Mouse (Mus musculus) embryonic facial prominence, embryonic 13.5 days (tissue): ENCODE data around the gene Stac2. TPM values are rescaled to one million over a fixed set of nuclear protein-coding genes. Genes with fewer than 3 reads are reported as not detected.

Source experiments
- ATAC-seq: fragments of 200-750 bp; cut with Nextera tagmentation; 2 replicates; pipeline ENCODE4 v1.8.0; 2017; ENCODE audit warnings: low read depth; ENCODE audit not compliant: insufficient number of reproducible peaks, insufficient read depth, low FRiP score, low TSS enrichment
- H3K27ac ChIP-seq: fragments of 300-500 bp; sonication (generic); 2 replicates; pipeline ENCODE4 v1.5.1; 2015; ENCODE audit warnings: moderate library complexity, mild to moderate bottlenecking, inconsistent platforms
- H3K27me3 ChIP-seq: fragments of 300-500 bp; sonication (generic); 2 replicates; pipeline ENCODE4 v1.6.1; 2015; ENCODE audit warnings: mild to moderate bottlenecking, inconsistent platforms
- H3K36me3 ChIP-seq: fragments of 300-500 bp; sonication (generic); 2 replicates; pipeline ENCODE4 v1.6.1; 2015; ENCODE audit warnings: mild to moderate bottlenecking, inconsistent platforms
- H3K4me1 ChIP-seq: fragments of 300-500 bp; sonication (generic); 2 replicates; pipeline ENCODE4 v1.6.1; 2015; ENCODE audit warnings: inconsistent platforms
- H3K4me2 ChIP-seq: fragments of 300-500 bp; sonication (generic); 2 replicates; pipeline ENCODE4 v1.6.1; 2015; ENCODE audit warnings: moderate library complexity, mild to moderate bottlenecking, inconsistent platforms
- H3K4me3 ChIP-seq: fragments of 300-500 bp; sonication (generic); 2 replicates; pipeline ENCODE4 v1.5.1; 2015; ENCODE audit warnings: mild to moderate bottlenecking, inconsistent platforms
- H3K9ac ChIP-seq: fragments of 300-500 bp; sonication (generic); 2 replicates; pipeline ENCODE4 v1.6.1; 2015; ENCODE audit warnings: mild to moderate bottlenecking, inconsistent platforms
- H3K9me3 ChIP-seq: fragments of 300-500 bp; sonication (generic); 2 replicates; pipeline ENCODE4 v1.6.1; 2016; ENCODE audit warnings: inconsistent platforms
- WGBS: fragments of 180-500 bp; shearing (Covaris S2); methylation state at CpG from one replicate; pipeline ENCODE4 v1.1.7; 2015; ENCODE audit warnings: mixed read lengths; 5-methylcytosine and 5-hydroxymethylcytosine counted together
- polyA plus RNA-seq: library from polyadenylated mRNA; unstranded; fragments of >200 nt; fragmentation: Nextera tagmentation; extraction: Ambion mirVana; gene quantifications from 2 replicates; pipeline ENCODE4 v1.2.1, GENCODE M21; 2015

Stac2 gene
- polyA plus RNA-seq, 1 experiment from 2014 or later = 0.65 TPM

DNA sequence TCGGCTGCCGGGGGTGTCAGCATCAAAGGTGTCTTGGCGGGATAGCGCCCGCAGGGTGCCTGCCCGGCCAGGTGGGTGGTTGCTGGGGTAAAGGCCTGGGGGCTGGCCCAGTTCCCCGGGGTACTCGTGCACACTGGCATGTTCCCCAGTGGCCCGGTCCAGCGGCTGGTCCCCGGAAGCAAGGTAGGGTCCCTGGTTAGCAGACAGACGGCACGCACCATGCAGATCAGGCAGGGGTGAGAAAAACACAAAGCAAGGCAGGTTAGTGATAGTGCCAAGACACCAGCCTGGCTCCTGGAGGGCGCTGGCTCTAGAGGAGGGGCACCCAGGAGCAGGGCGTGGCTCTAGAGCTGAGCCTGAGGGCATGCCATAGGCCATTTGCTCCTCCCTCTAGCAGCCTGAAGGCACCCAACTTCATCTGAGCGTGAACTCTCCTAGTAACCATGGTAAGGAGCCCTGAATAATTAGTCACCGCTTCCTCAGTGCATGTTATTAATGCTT, 50.0 kb downstream of the Stac2 start:
- no peak for ATAC-seq
- Histone ChIP-seq H3K4me1 (peaks cover 33% of the 10 kb centered on the region), H3K9me3 (no peaks in the 10 kb centered on the region), H3K4me2 (0 out of 2 replicates have a peak overlapping the region, but pooled peaks have one; percentile 14), H3K27me3 (peaks cover 14% of the 10 kb centered on the region), H3K27ac (no peak overlapping the region), H3K4me3 (no peak overlapping the region), H3K9ac (peak overlapping the region; percentile 51; the same call in 1 of the 2 replicates), H3K36me3 (peaks cover 51% of the 10 kb centered on the region)
- WGBS = 44% methylated on average over 17 of the region's 17 CpGs

DNA sequence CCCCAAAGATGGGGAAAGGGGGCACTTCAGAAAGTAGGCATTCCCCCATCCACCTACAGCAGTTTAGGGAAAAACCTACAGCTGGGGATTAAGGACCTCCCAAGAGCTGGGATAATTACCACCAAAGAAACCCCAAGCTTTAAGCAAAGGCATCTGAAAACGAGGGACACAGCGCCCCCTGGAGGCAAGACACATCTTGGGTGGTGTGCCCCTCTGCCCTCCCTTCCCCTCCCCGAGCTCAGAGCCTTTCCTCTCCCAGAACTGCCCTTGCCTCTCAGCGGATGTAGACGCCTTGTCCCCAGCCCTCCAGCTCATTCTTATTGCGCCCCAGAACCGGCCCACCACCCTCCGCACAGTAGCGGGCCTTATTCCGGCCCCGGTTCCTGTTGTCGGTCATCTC, 50.6 kb downstream of the Stac2 start:
- 14% methylated on average over 12 of the region's 12 CpGs for WGBS
- no peak for ATAC-seq
- Histone ChIP-seq H3K4me1 (peaks cover 33% of the 10 kb centered on the region), H3K27ac (no peak overlapping the region), H3K9me3 (no peaks in the 10 kb centered on the region), H3K4me3 (no peak overlapping the region), H3K4me2 (peak overlapping the region; percentile 14; the same call in 1 of the 2 replicates), H3K27me3 (peaks cover 14% of the 10 kb centered on the region), H3K9ac (peak overlapping the region; percentile 51; the same call in 1 of the 2 replicates), H3K36me3 (peaks cover 45% of the 10 kb centered on the region)

DNA sequence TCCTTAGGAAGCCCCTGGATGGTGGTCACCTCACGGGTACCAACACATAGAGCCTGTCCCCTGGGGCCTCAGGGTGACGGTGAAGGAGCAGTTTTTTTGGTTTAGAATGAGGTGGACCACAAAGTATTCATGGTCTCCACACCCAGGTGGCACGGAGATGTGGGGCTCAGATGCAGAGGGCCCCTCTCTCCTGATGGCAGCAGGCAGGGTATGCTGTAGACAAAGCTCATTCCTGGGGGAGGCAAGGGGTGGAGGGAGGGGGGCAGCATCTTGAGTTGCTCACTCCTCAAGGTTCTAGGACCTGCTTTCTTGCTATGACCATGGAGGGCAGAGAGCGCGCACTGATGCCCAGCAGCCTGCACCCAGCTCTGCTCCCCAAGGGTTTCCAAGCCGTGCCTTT, 51.3 kb downstream of the Stac2 start:
- Histone ChIP-seq H3K9ac (0 out of 2 replicates have a peak overlapping the region, but pooled peaks have one; percentile 21), H3K27me3 (peaks cover 14% of the 10 kb centered on the region), H3K36me3 (peaks cover 39% of the 10 kb centered on the region), H3K4me3 (no peak overlapping the region), H3K9me3 (no peaks in the 10 kb centered on the region), H3K4me1 (peaks cover 33% of the 10 kb centered on the region), H3K4me2 (no peak overlapping the region), H3K27ac (no peak overlapping the region)
- ATAC-seq = no peak
- 58% methylated on average over 6 of the region's 6 CpGs for WGBS

DNA sequence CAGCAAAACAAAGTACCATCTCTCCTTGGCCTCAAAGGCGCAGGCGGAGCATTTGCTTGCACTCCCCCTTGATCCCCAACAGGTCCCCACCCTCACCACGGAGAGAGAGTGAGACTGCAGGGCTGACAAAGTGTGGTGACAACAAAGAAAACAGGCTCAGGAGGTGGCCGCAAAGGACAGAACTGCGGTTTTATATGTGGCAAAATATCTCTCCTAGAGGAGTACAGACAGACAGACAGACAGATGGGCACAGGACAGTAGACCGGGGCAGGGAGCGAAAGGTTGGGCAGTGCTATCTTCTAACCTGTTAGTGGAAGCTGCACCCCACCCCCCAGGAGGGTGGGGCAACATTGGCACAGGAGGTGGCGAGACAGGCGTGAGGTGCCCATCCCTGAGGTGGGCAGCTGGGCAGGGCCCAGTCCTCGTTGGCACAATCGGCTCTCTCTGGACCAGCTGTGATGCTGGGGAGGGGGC, 51.9 kb downstream of the Stac2 start:
- WGBS = 38% methylated on average over 11 of the region's 11 CpGs
- Histone ChIP-seq H3K9me3 (no peaks in the 10 kb centered on the region), H3K9ac (0 out of 2 replicates have a peak overlapping the region, but pooled peaks have one; percentile 28), H3K27me3 (peaks cover 14% of the 10 kb centered on the region), H3K4me2 (no peak overlapping the region), H3K4me3 (no peak overlapping the region), H3K4me1 (peaks cover 33% of the 10 kb centered on the region), H3K36me3 (peaks cover 33% of the 10 kb centered on the region), H3K27ac (no peak overlapping the region)
- no peak for ATAC-seq

DNA sequence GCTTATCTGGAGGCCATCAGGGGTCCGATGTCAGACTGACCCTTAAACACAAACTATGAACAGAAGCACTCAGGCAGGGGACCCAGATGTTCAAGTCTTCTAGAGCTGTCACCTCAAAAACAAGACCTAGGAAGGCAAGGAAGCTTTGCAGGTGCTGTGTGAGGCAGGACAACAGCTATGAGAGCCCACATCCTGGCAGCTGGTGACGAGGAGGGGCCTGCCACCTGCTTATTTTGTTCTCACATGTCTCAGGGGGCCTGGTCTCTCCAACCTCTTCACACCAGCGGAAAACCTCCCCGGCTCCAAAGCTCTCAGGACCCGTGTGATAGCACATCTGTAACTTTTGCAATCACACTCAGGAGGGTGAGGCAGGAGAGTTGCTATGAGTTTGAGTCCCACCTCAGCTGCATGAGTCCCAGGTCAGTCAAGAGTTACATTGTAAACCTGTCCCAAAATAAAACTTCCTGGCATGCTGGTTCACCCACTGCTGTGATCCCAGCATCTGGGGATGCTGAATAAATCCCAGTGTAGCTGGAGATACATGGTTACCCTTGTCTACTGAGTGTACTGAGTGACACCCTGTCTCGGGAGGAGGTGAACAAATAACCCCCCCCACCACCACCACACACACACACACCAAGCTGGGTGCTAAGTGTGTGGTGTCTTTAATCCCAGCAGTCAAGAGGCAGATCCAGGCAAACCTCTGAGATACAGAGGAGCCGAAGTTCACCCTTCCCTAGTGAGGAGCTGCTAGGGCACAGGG, 52.7 kb downstream of the Stac2 start:
- Histone ChIP-seq H3K4me3 (no peak overlapping the region), H3K9ac (no peak overlapping the region), H3K36me3 (peaks cover 25% of the 10 kb centered on the region), H3K4me1 (peaks cover 33% of the 10 kb centered on the region), H3K4me2 (no peak overlapping the region), H3K27me3 (peaks cover 14% of the 10 kb centered on the region), H3K27ac (no peak overlapping the region), H3K9me3 (no peaks in the 10 kb centered on the region)
- WGBS = 48% methylated on average over 7 of the region's 7 CpGs
- no peak for ATAC-seq

DNA sequence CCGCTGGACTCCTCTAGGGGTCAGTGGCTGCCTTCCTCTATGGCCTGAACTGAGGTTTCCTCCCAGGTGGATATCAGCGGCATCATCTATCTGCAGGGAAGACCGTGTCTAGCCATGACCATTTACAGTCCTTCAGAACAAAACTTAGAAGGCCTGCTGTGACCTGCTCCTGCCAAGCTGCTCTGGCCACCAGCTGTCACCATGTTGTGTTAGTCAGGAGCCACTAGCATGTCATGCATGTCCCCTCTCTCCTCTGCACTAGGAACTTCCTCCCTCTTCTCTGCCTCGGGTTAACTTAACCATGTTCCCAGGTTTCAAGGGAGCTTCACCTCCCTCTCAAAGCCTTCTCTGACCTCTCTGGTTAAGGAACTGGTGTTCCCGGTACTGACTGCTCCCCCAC, 53.5 kb downstream of the Stac2 start:
- H3K27ac ChIP-seq = no peak overlapping the region
- no peak overlapping the region for H3K4me3 ChIP-seq
- no peak for ATAC-seq
- H3K36me3 ChIP-seq = peaks cover 17% of the 10 kb centered on the region
- no peak overlapping the region for H3K4me2 ChIP-seq
- 66% methylated on average over 5 of the region's 5 CpGs for WGBS
- H3K4me1 ChIP-seq = peaks cover 38% of the 10 kb centered on the region
- no peak overlapping the region for H3K9ac ChIP-seq
- no peaks in the 10 kb centered on the region for H3K9me3 ChIP-seq
- H3K27me3 ChIP-seq = peaks cover 14% of the 10 kb centered on the region

DNA sequence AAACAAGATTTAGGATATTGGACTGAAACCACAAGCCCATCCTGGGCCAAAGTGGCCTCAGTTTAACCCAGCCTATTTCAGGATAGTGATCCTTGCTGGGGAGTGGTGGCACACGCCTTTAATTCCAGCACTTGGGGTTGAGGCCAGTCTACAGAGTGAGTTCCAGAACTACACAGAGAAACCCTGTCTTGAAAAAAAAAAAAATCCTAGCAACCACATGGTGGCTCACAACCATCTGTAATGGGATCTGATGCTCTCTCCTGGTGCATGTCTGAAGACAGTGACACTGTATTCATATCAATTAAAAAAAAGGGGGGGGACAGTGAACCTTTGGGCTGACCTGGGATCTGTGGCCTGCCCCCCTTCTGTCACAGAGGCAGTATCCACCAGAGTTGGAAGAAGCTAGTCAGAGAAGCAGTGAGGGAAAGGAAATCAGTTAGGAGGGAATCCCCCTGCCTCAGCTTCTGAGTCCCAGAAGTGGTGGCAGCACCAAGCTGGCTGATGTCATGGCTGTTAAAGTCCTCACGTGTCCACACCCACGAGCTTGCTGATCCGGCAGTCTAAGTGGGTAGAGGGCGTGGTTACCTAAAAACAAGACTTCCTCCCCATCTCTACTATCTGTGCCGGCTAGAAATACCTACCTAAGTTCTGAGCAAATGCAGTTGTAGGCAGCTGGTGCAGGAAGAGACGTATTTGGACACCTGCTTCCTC, 54.2 kb downstream of the Stac2 start:
- no peak for ATAC-seq
- no peak overlapping the region for H3K9ac ChIP-seq
- peaks cover 17% of the 10 kb centered on the region for H3K27me3 ChIP-seq
- H3K4me3 ChIP-seq = no peak overlapping the region
- H3K27ac ChIP-seq = no peak overlapping the region
- 62% methylated on average over 7 of the region's 7 CpGs for WGBS
- peaks cover 10% of the 10 kb centered on the region for H3K36me3 ChIP-seq
- H3K9me3 ChIP-seq = no peaks in the 10 kb centered on the region
- no peak overlapping the region for H3K4me2 ChIP-seq
- H3K4me1 ChIP-seq = peaks cover 40% of the 10 kb centered on the region

DNA sequence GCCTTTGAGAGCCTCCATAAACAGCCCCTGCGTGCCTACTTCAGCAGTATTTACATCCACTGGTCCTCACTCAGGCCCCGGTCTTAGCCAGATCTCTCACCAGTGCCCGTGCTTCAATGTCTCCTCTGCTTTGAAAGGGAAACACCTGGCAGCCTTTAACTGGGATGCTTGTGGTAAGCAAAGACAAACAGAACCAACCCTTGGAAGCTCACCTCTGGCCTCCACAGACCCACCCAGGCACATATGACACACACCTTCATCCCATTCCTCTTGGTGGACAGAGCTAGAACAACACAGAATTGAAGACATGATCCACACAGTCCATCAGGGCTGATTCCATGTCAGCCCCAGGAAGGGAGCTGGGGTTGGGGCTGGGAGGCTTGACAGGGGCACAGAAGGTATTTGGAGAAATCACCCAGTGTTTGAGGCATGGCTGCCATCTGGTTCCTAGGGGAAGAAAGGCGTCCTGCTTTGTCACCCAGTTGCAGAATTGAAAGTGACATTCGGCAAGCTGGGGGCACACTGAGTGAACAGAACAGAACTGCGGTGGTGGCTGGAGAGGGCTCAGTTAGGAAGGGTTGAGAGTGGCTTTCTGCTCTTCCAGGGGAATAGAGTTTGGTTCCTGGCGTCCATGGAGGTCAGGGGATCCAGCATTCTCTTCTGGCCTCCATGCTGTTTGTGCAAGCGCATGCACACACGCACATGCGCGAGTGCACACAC, 55.0 kb downstream of the Stac2 start:
- no peak for ATAC-seq
- Histone ChIP-seq H3K36me3 (peaks cover 6% of the 10 kb centered on the region; the same call in 1 of the 2 replicates), H3K27ac (no peak overlapping the region), H3K4me2 (no peak overlapping the region), H3K9me3 (no peaks in the 10 kb centered on the region), H3K9ac (no peak overlapping the region), H3K4me1 (peaks cover 32% of the 10 kb centered on the region), H3K27me3 (peaks cover 17% of the 10 kb centered on the region), H3K4me3 (no peak overlapping the region)
- whole genome bisulfite sequencing = 82% methylated on average over 11 of the region's 11 CpGs

DNA sequence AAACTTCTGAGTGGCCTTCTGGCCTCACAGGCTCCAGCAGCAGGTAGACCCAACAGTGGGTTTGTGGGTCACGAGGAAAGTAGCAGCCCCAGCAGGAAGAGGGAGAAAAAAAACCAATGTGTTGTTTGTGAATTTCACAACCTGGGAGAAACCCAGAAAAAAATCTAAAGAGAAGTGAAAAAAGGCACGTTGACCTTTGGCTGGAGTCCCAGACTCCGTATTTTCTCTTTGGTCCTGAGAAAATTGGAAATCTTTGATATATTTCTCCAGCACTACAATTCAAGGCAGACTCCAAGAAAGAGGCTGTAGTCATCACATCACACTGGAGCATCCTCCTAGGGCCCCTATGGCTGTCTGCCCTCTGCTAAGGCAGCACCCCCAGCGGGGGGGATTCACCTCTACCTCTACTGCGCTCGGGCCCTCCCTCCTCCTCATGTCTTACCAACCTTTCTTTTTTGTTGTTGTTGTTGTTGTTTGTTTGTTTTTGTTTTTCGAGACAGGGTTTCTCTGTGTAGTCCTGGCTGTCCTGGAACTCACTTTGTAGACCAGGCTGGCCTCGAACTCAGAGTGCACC, 55.8 kb downstream of the Stac2 start:
- no peak for ATAC-seq
- no peak overlapping the region for H3K27ac ChIP-seq
- WGBS = 81% methylated on average over 8 of the region's 8 CpGs
- H3K4me3 ChIP-seq = no peak overlapping the region
- H3K4me1 ChIP-seq = peaks cover 25% of the 10 kb centered on the region
- H3K27me3 ChIP-seq = peaks cover 17% of the 10 kb centered on the region
- no peak overlapping the region for H3K9ac ChIP-seq
- H3K4me2 ChIP-seq = no peak overlapping the region
- no peaks in the 10 kb centered on the region for H3K9me3 ChIP-seq
- no peaks in the 10 kb centered on the region for H3K36me3 ChIP-seq

DNA sequence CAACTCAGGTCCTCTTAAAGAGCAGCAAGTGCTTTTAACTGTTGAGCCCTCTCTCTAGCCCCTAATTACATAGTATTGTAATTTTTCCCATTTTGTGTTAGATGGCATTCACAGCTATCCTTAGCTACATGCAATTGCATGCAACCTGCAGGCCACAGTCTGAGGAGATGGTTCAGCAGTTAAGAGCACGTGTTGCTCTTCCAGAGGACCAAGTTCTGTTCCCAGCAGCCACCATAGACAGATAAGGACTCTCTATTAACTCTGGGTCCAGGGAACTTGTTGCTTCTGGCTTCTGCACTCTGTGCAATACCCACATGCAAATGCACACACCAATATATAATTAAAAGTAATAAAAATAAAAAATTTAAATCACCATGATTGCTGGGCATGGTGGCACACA, 56.6 kb downstream of the Stac2 start:
- Histone ChIP-seq H3K36me3 (no peaks in the 10 kb centered on the region), H3K9ac (no peak overlapping the region), H3K27me3 (peaks cover 11% of the 10 kb centered on the region), H3K4me1 (peaks cover 18% of the 10 kb centered on the region), H3K4me2 (no peak overlapping the region), H3K27ac (no peak overlapping the region), H3K4me3 (no peak overlapping the region), H3K9me3 (no peaks in the 10 kb centered on the region)
- ATAC-seq = no peak
- 70% methylated on average over 1 of the region's 1 CpGs for WGBS
